Mouse (Mus musculus): ENCODE measurements around the gene Gm7978.
"Not testable (repeated sequence)": the region's sequence is repeated elsewhere in the genome, so short reads cannot be mapped to it uniquely, and the experiment has no call there.

Gm7978 gene

GRCm38 (mm10) chr5:95736073-95736472 is at the start of gene Gm7978:
Gene Gm7978 (minus strand): TSS chr5:95736173.
- not testable (repeated sequence) for DNase-seq

- DNase-seq = not testable (repeated sequence)
Measured at GRCm38 (mm10) chr5:95775690-95776089, 39.7 kb upstream of the Gm7978 start, which contains the start of gene E330014E10Rik. Gene E330014E10Rik (plus strand): TSS chr5:95775990.

- not testable (repeated sequence) for DNase-seq
Measured at GRCm38 (mm10) chr5:95741714-95742113, 5.7 kb upstream of the Gm7978 start, which contains the start of gene Gm7982. Gene Gm7982 (plus strand): TSS chr5:95742014.
